Mouse (Mus musculus) adrenal gland, postnatal 4 days (tissue): ENCODE results near the gene Fgd2. TPM values are rescaled to one million over a fixed set of nuclear protein-coding genes. Genes with fewer than 3 reads are reported as not detected.

Source experiments
- DNase-seq, 2 experiments: peaks; one replicate each; pipeline ENCODE4 v3.0.0; 2021 to 2022; ENCODE audit warnings: low spot score in 2 of 2, mixed read lengths in 2 of 2
- total RNA-seq, 2 experiments: library from RNA; stranded (reverse); gene quantifications; 2 replicates each; pipeline ENCODE4 v1.2.3; 2021

Fgd2 gene
- total RNA-seq, 2 experiments from 2014 or later, result 5.6 to 6.5 TPM

GRCm38 (mm10) chr17:29422337-29422736, 61.6 kb downstream of the Fgd2 start:
- no peak for DNase-seq

GRCm38 (mm10) chr17:29422912-29423504, 62.3 kb downstream of the Fgd2 start:
- DNase-seq, result no peak

- no peak for DNase-seq
These were observed 63.3 kb downstream of the Fgd2 start for GRCm38 (mm10) chr17:29423991-29424390.

GRCm38 (mm10) chr17:29425345-29425744, 64.6 kb downstream of the Fgd2 start:
- no peak for DNase-seq

DNA sequence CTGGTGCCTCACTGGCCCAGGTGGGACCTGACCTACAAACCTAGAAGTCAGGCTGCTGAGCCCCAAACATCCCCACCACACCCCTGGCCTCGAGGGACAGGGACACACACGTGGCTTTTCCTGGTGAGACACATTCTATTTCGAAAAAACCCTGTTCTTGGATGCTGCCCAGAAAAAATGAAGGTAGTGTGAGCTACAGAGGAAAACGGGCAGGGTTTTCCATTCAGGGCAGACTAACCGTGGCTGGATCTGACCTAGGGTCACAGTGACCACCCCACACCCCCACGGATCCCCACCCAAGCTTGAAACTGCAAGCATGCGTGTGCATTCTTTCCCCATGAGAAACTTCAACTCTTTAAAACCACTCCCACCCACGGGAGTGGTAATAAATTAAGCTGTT, 67.5 kb downstream of the Fgd2 start:
- no peak for DNase-seq

GRCm38 (mm10) chr17:29428826-29429225, 68.1 kb downstream of the Fgd2 start:
- DNase-seq, result no peak

Other genes with a start within 250 kb of the Fgd2 start
- 1 to 10 TPM; 1.4 to 1.7 TPM for gene Rab44, start 246.8 kb upstream of the Fgd2 start, total RNA-seq
- 1 to 10 TPM; 2.8 to 2.9 TPM for gene Cpne5, start 122.7 kb upstream of the Fgd2 start, total RNA-seq
- 10 to 100 TPM; 31.2 to 33.2 TPM for gene Ppil1, start 96.7 kb upstream of the Fgd2 start, total RNA-seq
- gene BC004004, start 92.1 kb upstream of the Fgd2 start, total RNA-seq, result 100 to 1,000 TPM; 115 to 116 TPM
- 10 to 100 TPM; 11.3 to 13.3 TPM for gene Pi16, start 43.2 kb upstream of the Fgd2 start, total RNA-seq
- gene Mtch1, start 13.0 kb upstream of the Fgd2 start, total RNA-seq, result 100 to 1,000 TPM; 309 to 341 TPM
- gene Pim1, start 129.8 kb downstream of the Fgd2 start, total RNA-seq, result 10 to 100 TPM; 53.4 to 65.5 TPM
- not detected for gene Gm17657, start 188.7 kb downstream of the Fgd2 start, total RNA-seq
- gene Tbc1d22b, start 188.9 kb downstream of the Fgd2 start, total RNA-seq, result 10 to 100 TPM; 27.3 to 29.0 TPM
- gene Tmem217, start 191.5 kb downstream of the Fgd2 start, total RNA-seq, result under 1 TPM in 1 of 2 experiments, not detected in 1; 0.50 TPM